In genomic region chr2:160364666-160365065, GRCm38 (mm10) we compare ENCODE assay signal across 8 mouse cellular contexts. TPM values are rescaled to one million over a fixed set of nuclear protein-coding genes. Genes with fewer than 3 reads are reported as not detected.
A peak's percentile ranks its signal among the peaks of the same experiment; 100 is the strongest.
DNase-seq lines count a peak whose midpoint lies in the region; ATAC-seq and TF ChIP-seq lines count a peak whose summit lies in the region.

No protein-coding gene starts in this region.

- H3K27ac ChIP-seq in heart, adult 2 months: no peak overlapping the region; the same call in 1 of the 2 replicates
- no peak overlapping the region for H3K27ac ChIP-seq in thymus, adult 2 months (ENCODE audit: control insufficient read depth, insufficient read depth, low read length)
- no peak overlapping the region for H3K27ac ChIP-seq in liver, embryonic 11.5 days (ENCODE audit: low read depth, low read length)

- peak overlapping the region; percentile 90 for H3K4me2 ChIP-seq in liver, embryonic 11.5 days

- no peak for DNase-seq in heart, adult 2 months
- DNase-seq in heart, postnatal 14 days: no peak
- DNase-seq in thymus, adult 2 months: no peak
- no peak for DNase-seq in thymus, postnatal 0 days (ENCODE audit: low spot score)
- DNase-seq in liver, embryonic 11.5 days (ENCODE audit: low spot score): no peak
- no peak for DNase-seq in adipocyte (ENCODE audit: low spot score)
- no peak for DNase-seq in layer of hippocampus, adult 9-10 months (ENCODE audit: low spot score)
- no peak for DNase-seq in retina, postnatal 1 day

- no peaks in the 10 kb centered on the region for H3K36me3 ChIP-seq in heart, adult 2 months (ENCODE audit: control insufficient read depth, insufficient read depth, low read length)
- H3K36me3 ChIP-seq in thymus, adult 2 months (ENCODE audit: control insufficient read depth, insufficient read depth, low read length): no peaks in the 10 kb centered on the region
- no peaks in the 10 kb centered on the region for H3K36me3 ChIP-seq in liver, embryonic 11.5 days (ENCODE audit: control insufficient read depth, insufficient read depth, low read length)

- H3K4me1 ChIP-seq in heart, adult 2 months (ENCODE audit: control insufficient read depth, insufficient read depth, low read length): peaks cover 3% of the 10 kb centered on the region; the same call in 1 of the 2 replicates
- H3K4me1 ChIP-seq in thymus, adult 2 months (replicated peaks; ENCODE audit: control insufficient read depth, insufficient read depth, low read length): peaks cover 18% of the 10 kb centered on the region
- peaks cover 10% of the 10 kb centered on the region; the same call in 1 of the 2 replicates for H3K4me1 ChIP-seq in liver, embryonic 11.5 days (replicated peaks; ENCODE audit: control insufficient read depth, insufficient read depth, low read length)

- WGBS in heart, adult 2 months: 27% methylated on average over 12 of the region's 12 CpGs
- 12% methylated on average over 12 of the region's 12 CpGs for WGBS in thymus, adult 2 months
- WGBS in liver, embryonic 11.5 days: 2% methylated on average over 12 of the region's 12 CpGs

- H3K79me2 ChIP-seq in heart, adult 2 months (replicated peaks; ENCODE audit: control insufficient read depth, insufficient read depth, low read length): no peaks in the 10 kb centered on the region

- no peaks in the 10 kb centered on the region for H3K9me3 ChIP-seq in liver, embryonic 11.5 days (ENCODE audit: control insufficient read depth, low read length)

- TF ChIP-seq CTCF in heart, adult 2 months (IDR thresholded peaks at IDR 0.05): no peak
- TF ChIP-seq CTCF in thymus, adult 2 months (IDR thresholded peaks at IDR 0.05; ENCODE audit: borderline replicate concordance, control insufficient read depth, extremely low read depth, insufficient read depth, low read length, poor library complexity): no peak

- TF ChIP-seq POLR2A in heart, adult 2 months (IDR thresholded peaks at IDR 0.05; ENCODE audit: insufficient read depth, low read depth, low read length): no peak
- TF ChIP-seq POLR2A in thymus, adult 2 months (IDR thresholded peaks at IDR 0.05; ENCODE audit: control insufficient read depth, extremely low read depth, insufficient read depth, low read length, poor library complexity): no peak

- peaks cover 11% of the 10 kb centered on the region for H3K27me3 ChIP-seq in heart, adult 2 months (ENCODE audit: control insufficient read depth, insufficient read depth, low read length)
- H3K27me3 ChIP-seq in thymus, adult 2 months (ENCODE audit: control insufficient read depth, insufficient read depth, low read length): peaks cover 34% of the 10 kb centered on the region
- peaks cover 97% of the 10 kb centered on the region for H3K27me3 ChIP-seq in liver, embryonic 11.5 days (replicated peaks; ENCODE audit: control insufficient read depth, insufficient read depth, low read length)

- intact Hi-C loops in heart, adult 2 months (cut with DNase I): loop anchor here (5.0 to 10.0 kb wide), 5 partner anchors 200 to 1500 kb away; no protein-coding TSS in a partner anchor
- intact Hi-C loops in heart, postnatal 14 days (cut with DNase I): loop anchor here (5.0 to 10.0 kb wide), 6 partner anchors 192 to 1500 kb away; no protein-coding TSS in a partner anchor

- no peak for ATAC-seq in liver, embryonic 11.5 days (replicated peaks; ENCODE audit: low FRiP score)

- no peak for TF ChIP-seq EP300 in heart, adult 2 months (IDR thresholded peaks at IDR 0.05; ENCODE audit: insufficient read depth, low read depth, low read length)

- peak overlapping the region; percentile 55 for H3K4me3 ChIP-seq in heart, adult 2 months
- H3K4me3 ChIP-seq in thymus, adult 2 months (ENCODE audit: control insufficient read depth, insufficient read depth, low read length): 0 out of 2 replicates have a peak overlapping the region, but pooled peaks have one; percentile 14
- H3K4me3 ChIP-seq in liver, embryonic 11.5 days (ENCODE audit: low read depth, low read length): peak overlapping the region; percentile 57

- H3K9ac ChIP-seq in heart, adult 2 months (ENCODE audit: low read depth, low read length): no peak overlapping the region; the same call in 1 of the 2 replicates
- H3K9ac ChIP-seq in liver, embryonic 11.5 days (ENCODE audit: low read depth, low read length): no peak overlapping the region

RNA-seq across cellular contexts. Expression of gene Mafb, which starts 2.2 kb away (rescaled TPM):
- total RNA-seq in heart, adult 2 months (2021): 10 to 100 TPM; 11.5 to 15.8 TPM
- 3.0 and 3.8 TPM in 2 replicates for polyA plus RNA-seq in heart, adult 2 months (2012; rRNA removed)
- total RNA-seq in heart, postnatal 14 days (2021): 10 to 100 TPM; 12.1 to 13.5 TPM
- polyA plus RNA-seq in thymus, adult 2 months (2012; rRNA removed): 18.3 and 22.3 TPM in 2 replicates
- polyA plus RNA-seq in thymus, postnatal 0 days (2015; fragmentation: Nextera tagmentation; extraction: Ambion mirVana): 8.5 and 10.7 TPM in 2 replicates
- 4.5 and 5.0 TPM in 2 replicates for polyA plus RNA-seq in liver, embryonic 11.5 days (2014; fragmentation: Nextera tagmentation; extraction: Ambion mirVana)

RNA-seq across cellular contexts. Expression of gene Gm826, which starts 30.7 kb away (rescaled TPM):
- 1 to 10 TPM; 7.8 to 8.3 TPM for total RNA-seq in heart, adult 2 months (2021)
- 10.9 and 21.5 TPM in 2 replicates for polyA plus RNA-seq in heart, adult 2 months (2012; rRNA removed)
- total RNA-seq in heart, postnatal 14 days (2021): 10 to 100 TPM in 1 of 2 experiments, 1 to 10 TPM in 1; 8.8 to 11.1 TPM
- 0.29 and 0.44 TPM in 2 replicates for polyA plus RNA-seq in thymus, adult 2 months (2012; rRNA removed)
- polyA plus RNA-seq in thymus, postnatal 0 days (2015; fragmentation: Nextera tagmentation; extraction: Ambion mirVana): 0.75 and 1.7 TPM in 2 replicates
- 8.4 and 8.6 TPM in 2 replicates for polyA plus RNA-seq in liver, embryonic 11.5 days (2014; fragmentation: Nextera tagmentation; extraction: Ambion mirVana)
